Mouse (Mus musculus) kidney, embryonic 16.5 days (tissue): ENCODE results near the gene Med13l. TPM values are rescaled to one million over a fixed set of nuclear protein-coding genes. Genes with fewer than 3 reads are reported as not detected.
A peak's percentile ranks its signal among the peaks of the same experiment; 100 is the strongest.

ENCODE experiments used
- ATAC-seq: fragments of 200-750 bp; cut with Nextera tagmentation; 2 replicates; pipeline ENCODE4 v1.8.0; 2017; ENCODE audit warnings: moderate TSS enrichment; ENCODE audit not compliant: low FRiP score, low TSS enrichment
- H3K27ac ChIP-seq: fragments of 300-500 bp; sonication (generic); 2 replicates; pipeline ENCODE4 v1.5.1; 2014; ENCODE audit warnings: low read length
- H3K27me3 ChIP-seq: fragments of 300-500 bp; sonication (generic); 2 replicates; pipeline ENCODE4 v1.6.1; 2014; ENCODE audit warnings: low read length, control low read depth, mixed read lengths; ENCODE audit not compliant: insufficient read depth
- H3K36me3 ChIP-seq: fragments of 300-500 bp; sonication (generic); 2 replicates; pipeline ENCODE4 v1.6.1; 2014; ENCODE audit warnings: low read length, control low read depth, mixed read lengths; ENCODE audit not compliant: insufficient read depth
- H3K4me1 ChIP-seq: fragments of 300-500 bp; sonication (generic); 2 replicates; pipeline ENCODE4 v1.6.1; 2014; ENCODE audit warnings: low read length, control low read depth, mixed read lengths; ENCODE audit not compliant: insufficient read depth
- H3K4me2 ChIP-seq: fragments of 300-500 bp; sonication (generic); replicated peaks from 2 replicates; pipeline ENCODE4 v1.6.1; 2014; ENCODE audit warnings: low read depth, low read length
- H3K4me3 ChIP-seq: fragments of 300-500 bp; sonication (generic); 2 replicates; pipeline ENCODE4 v1.5.1; 2014; ENCODE audit warnings: mild to moderate bottlenecking, low read length
- H3K9ac ChIP-seq: fragments of 300-500 bp; sonication (generic); replicated peaks from 2 replicates; pipeline ENCODE4 v1.6.1; 2014; ENCODE audit warnings: low read length
- H3K9me3 ChIP-seq: fragments of 300-500 bp; sonication (generic); 2 replicates; pipeline ENCODE4 v1.6.1; 2016; ENCODE audit warnings: low read length, control low read depth
- WGBS: fragments of 180-500 bp; shearing (Covaris S2); extraction: QIAGEN DNeasy Blood & Tissue Kit; methylation state at CpG from one replicate; pipeline ENCODE4 v1.1.7; 2014; 5-methylcytosine and 5-hydroxymethylcytosine counted together
- polyA plus RNA-seq: library from polyadenylated mRNA; unstranded; fragments of >200 nt; fragmentation: Nextera tagmentation; extraction: Ambion mirVana; gene quantifications from 2 replicates; pipeline ENCODE4 v1.2.1, GENCODE M21; 2015

Med13l gene
- polyA plus RNA-seq, 1 experiment from 2014 or later = 8.2 TPM

GRCm38 (mm10) chr5:118743067-118743466 lies 182.6 kb downstream of the Med13l start:
- H3K9me3 ChIP-seq = peaks cover 7% of the 10 kb centered on the region; the same call in 1 of the 2 replicates
- no peak overlapping the region for H3K27ac ChIP-seq
- ATAC-seq = 0 out of 2 replicates have a peak, but pooled peaks have one; percentile 54
- H3K36me3 ChIP-seq = peaks cover 62% of the 10 kb centered on the region
- H3K4me2 ChIP-seq = no peak overlapping the region
- H3K9ac ChIP-seq = no peak overlapping the region
- no peak overlapping the region for H3K4me3 ChIP-seq
- WGBS = 36% methylated on average over 2 of the region's 2 CpGs
- H3K27me3 ChIP-seq = no peaks in the 10 kb centered on the region
- H3K4me1 ChIP-seq = no peaks in the 10 kb centered on the region; the same call in 1 of the 2 replicates

- Histone ChIP-seq H3K9me3 (no peaks in the 10 kb centered on the region), H3K4me3 (no peak overlapping the region), H3K4me1 (no peaks in the 10 kb centered on the region; the same call in 1 of the 2 replicates), H3K27me3 (no peaks in the 10 kb centered on the region), H3K4me2 (no peak overlapping the region), H3K9ac (no peak overlapping the region), H3K27ac (no peak overlapping the region), H3K36me3 (peaks cover 63% of the 10 kb centered on the region)
- ATAC-seq = no peak
- WGBS = 86% methylated on average over 10 of the region's 10 CpGs
These were observed 186.5 kb downstream of the Med13l start for GRCm38 (mm10) chr5:118747026-118747425.

GRCm38 (mm10) chr5:118751446-118752179 lies 191.1 kb downstream of the Med13l start:
- Histone ChIP-seq H3K4me2 (no peak overlapping the region), H3K27me3 (no peaks in the 10 kb centered on the region), H3K9ac (no peak overlapping the region), H3K4me3 (no peak overlapping the region), H3K4me1 (no peaks in the 10 kb centered on the region), H3K9me3 (no peaks in the 10 kb centered on the region), H3K36me3 (peaks cover 61% of the 10 kb centered on the region), H3K27ac (no peak overlapping the region)
- ATAC-seq = no peak
- 78% methylated on average over 13 of the region's 13 CpGs for WGBS

- H3K27ac ChIP-seq = no peak overlapping the region
- no peak overlapping the region for H3K4me3 ChIP-seq
- no peak overlapping the region for H3K9ac ChIP-seq
- H3K4me1 ChIP-seq = no peaks in the 10 kb centered on the region
- H3K9me3 ChIP-seq = no peaks in the 10 kb centered on the region
- peaks cover 61% of the 10 kb centered on the region for H3K36me3 ChIP-seq
- WGBS = 89% methylated on average over 3 of the region's 3 CpGs
- no peak overlapping the region for H3K4me2 ChIP-seq
- no peak for ATAC-seq
- H3K27me3 ChIP-seq = no peaks in the 10 kb centered on the region
These were observed 192.4 kb downstream of the Med13l start for GRCm38 (mm10) chr5:118752868-118753267.

- H3K27ac ChIP-seq = no peak overlapping the region
- H3K4me2 ChIP-seq = no peak overlapping the region
- H3K4me1 ChIP-seq = no peaks in the 10 kb centered on the region
- no peaks in the 10 kb centered on the region for H3K9me3 ChIP-seq
- 85% methylated on average over 10 of the region's 10 CpGs for WGBS
- no peak overlapping the region for H3K9ac ChIP-seq
- ATAC-seq = no peak
- H3K4me3 ChIP-seq = no peak overlapping the region
- H3K27me3 ChIP-seq = no peaks in the 10 kb centered on the region
- H3K36me3 ChIP-seq = peaks cover 58% of the 10 kb centered on the region
These were observed 193.1 kb downstream of the Med13l start for GRCm38 (mm10) chr5:118753471-118754044.

DNA sequence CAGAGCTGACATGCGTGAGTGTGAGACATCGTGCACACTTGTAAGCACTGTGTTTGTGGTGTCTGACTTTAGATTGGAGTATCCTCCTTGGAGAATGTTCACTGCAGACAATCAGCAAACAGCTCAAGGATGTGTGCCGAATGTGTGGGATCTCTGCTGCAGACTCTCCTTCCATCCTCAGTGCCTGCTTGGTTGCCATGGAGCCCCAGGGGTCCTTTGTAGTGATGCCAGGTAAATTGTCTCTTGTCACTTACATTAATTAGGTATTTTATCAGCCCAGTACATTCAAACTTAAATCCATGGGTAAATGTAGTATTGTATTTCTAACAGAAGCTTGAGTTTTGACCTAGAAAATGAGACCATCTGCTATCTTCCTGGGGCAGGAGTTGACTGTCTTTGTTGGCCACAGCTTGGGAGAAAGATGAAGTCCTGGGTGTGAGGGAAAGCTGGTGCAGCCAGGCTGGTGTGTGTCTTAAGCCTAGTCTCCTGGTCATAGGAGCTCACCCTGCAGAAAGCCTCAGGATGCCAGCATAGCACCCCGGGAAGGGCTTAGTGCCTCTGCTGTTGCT lies 193.8 kb downstream of the Med13l start:
- H3K9ac ChIP-seq = no peak overlapping the region
- 86% methylated on average over 4 of the region's 4 CpGs for WGBS
- no peaks in the 10 kb centered on the region for H3K27me3 ChIP-seq
- no peaks in the 10 kb centered on the region for H3K9me3 ChIP-seq
- ATAC-seq = no peak
- H3K4me3 ChIP-seq = no peak overlapping the region
- H3K4me2 ChIP-seq = no peak overlapping the region
- peaks cover 56% of the 10 kb centered on the region for H3K36me3 ChIP-seq
- no peaks in the 10 kb centered on the region for H3K4me1 ChIP-seq
- no peak overlapping the region for H3K27ac ChIP-seq

GRCm38 (mm10) chr5:118756078-118756477 lies 195.6 kb downstream of the Med13l start:
- Histone ChIP-seq H3K36me3 (peaks cover 56% of the 10 kb centered on the region), H3K4me2 (no peak overlapping the region), H3K9ac (no peak overlapping the region), H3K4me1 (no peaks in the 10 kb centered on the region), H3K27ac (no peak overlapping the region), H3K9me3 (no peaks in the 10 kb centered on the region), H3K4me3 (no peak overlapping the region), H3K27me3 (no peaks in the 10 kb centered on the region)
- WGBS = 59% methylated on average over 2 of the region's 2 CpGs
- ATAC-seq = no peak

GRCm38 (mm10) chr5:118757396-118758301 lies 197.2 kb downstream of the Med13l start:
- H3K27me3 ChIP-seq = no peaks in the 10 kb centered on the region
- H3K4me2 ChIP-seq = no peak overlapping the region
- no peaks in the 10 kb centered on the region for H3K4me1 ChIP-seq
- no peak overlapping the region for H3K4me3 ChIP-seq
- no peak overlapping the region for H3K9ac ChIP-seq
- no peak overlapping the region for H3K27ac ChIP-seq
- no peaks in the 10 kb centered on the region for H3K9me3 ChIP-seq
- H3K36me3 ChIP-seq = peaks cover 55% of the 10 kb centered on the region
- 68% methylated on average over 17 of the region's 17 CpGs for WGBS
- ATAC-seq = no peak

DNA sequence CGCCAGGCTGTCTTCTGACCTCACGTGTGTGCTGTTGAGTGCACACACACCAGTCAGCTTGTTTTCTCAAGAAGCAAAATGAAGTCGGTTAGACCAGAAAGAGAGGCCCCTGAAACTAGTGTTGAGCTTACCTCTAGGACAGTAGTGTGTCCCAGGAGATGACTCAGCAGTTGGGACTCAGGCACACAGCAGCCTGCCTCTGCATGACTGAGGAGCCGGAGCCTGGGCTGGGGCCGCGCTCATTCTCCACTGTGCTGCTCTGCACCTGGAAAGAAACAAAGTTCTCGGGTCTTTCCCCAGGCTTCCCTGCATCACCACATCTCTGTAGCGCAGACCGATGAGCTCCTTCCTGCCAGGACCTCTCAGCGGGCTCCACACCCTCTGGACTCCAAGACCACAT lies 200.5 kb downstream of the Med13l start:
- 81% methylated on average over 10 of the region's 10 CpGs for WGBS
- Histone ChIP-seq H3K9ac (no peak overlapping the region), H3K36me3 (peaks cover 46% of the 10 kb centered on the region), H3K4me3 (no peak overlapping the region), H3K9me3 (no peaks in the 10 kb centered on the region), H3K27ac (no peak overlapping the region), H3K4me1 (no peaks in the 10 kb centered on the region), H3K27me3 (no peaks in the 10 kb centered on the region), H3K4me2 (no peak overlapping the region)
- ATAC-seq = no peak
